Mouse (Mus musculus) urinary bladder, postnatal 36 days (tissue): Measurements from ENCODE around the gene Pcbd2.

ENCODE experiments used
- DNase-seq, 2 experiments: peaks; one replicate each; pipeline ENCODE4 v3.0.0; 2022; ENCODE audit warnings: low spot score in 2 of 2, mixed read lengths in 1 of 2

The Pcbd2 gene

DNA sequence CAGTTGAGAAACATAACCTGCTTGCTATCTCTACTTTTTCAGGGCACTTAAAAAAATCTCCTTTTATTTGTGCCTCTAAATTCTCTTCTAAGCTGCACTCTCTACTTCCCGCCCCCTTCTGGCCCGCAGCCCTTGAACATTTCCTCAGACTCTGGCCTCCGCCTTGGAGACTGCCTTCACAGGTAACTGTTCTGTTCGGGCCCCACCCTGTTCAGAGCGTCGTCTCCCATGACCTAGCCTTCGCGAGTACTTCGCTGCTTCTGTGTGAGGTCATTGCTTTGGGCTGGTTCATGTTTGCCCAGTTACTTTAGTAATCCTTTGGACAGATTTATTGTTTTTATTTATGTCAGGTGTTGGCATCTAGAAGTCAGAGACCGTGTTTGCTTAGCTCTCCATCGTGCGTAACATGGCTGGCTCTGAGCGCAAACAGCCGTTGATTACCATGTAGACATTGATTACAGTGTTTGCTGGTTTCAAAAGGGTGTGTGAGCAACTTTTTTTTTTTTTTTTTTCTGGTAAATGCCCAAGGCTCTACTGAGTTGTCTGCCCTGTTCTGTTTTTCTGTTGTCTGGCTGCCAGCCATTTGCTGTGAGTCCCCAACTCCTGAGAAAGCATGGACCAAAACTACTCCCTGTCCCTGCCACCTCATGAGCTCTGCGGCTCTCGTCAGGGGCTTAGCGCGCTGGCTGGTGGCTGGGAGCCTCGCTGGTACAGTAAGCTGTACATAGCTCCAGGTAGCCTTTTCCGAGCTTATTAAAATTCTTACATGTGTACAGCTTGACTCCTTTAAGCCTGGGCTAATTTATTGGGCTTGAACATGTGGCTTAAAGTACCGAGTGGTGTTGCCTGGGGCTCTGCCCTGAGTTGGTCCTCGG is 6.7 kb downstream of the Pcbd2 start:
- peak; percentile 30 to 36 for DNase-seq

DNA sequence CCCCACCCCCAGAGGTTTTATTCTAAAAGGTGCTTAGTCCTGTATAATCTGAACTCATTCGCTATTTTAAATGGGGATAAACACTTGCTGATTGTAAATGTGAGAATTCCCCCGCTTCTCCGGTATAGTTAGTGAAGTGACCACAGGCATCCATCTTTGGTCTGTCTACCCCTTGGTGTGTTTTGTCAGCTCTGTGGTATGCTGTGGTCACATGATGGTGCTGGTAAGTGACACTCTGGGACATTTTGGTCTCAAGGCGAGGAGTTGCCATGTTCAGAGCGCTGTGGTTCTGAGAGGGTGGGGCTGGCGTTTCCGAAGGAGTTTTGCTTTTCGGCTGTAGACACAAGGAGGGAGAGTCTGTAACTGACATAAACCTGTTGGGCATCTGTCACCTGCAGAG is 10.7 kb downstream of the Pcbd2 start:
- DNase-seq, result no peak

DNA sequence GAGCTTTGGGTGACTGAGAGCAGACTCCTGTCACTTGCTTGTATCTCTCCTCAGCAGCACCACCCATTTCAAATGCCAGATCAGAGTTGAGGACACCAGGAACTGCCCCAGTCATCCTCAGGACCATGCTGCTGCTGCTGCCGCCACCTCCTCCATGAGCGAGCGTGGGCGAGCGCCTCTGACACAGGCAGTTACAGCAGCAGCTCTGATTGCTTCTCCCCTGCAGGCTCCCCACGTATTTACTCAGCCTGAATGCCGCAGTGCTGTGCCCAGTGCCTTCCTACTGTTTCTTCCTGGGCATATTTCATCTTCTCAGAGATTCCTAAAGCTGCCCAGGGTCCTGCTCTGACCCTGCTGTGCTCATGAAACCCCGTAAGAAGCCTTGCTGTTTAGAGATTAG is 15.1 kb downstream of the Pcbd2 start:
- DNase-seq, result no peak

DNA sequence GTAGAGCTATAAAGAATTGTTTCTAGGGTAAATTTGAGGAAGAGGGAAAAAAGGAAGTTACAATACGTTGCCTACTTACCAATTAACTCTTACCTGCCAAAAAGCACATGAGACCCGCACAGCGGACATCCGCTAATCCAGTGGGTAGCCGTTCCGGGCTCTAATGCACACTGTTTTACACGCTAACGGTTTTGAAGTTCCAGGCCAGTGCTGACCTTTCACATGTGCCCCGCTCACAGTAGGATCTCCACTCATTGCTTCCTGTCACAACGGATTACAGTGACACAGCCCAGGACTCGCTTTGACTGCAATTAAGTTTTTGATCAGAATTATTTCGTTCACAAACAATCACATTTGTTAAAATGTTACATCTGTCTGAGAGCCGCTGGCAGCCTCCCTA is 27.2 kb downstream of the Pcbd2 start:
- no peak for DNase-seq

DNA sequence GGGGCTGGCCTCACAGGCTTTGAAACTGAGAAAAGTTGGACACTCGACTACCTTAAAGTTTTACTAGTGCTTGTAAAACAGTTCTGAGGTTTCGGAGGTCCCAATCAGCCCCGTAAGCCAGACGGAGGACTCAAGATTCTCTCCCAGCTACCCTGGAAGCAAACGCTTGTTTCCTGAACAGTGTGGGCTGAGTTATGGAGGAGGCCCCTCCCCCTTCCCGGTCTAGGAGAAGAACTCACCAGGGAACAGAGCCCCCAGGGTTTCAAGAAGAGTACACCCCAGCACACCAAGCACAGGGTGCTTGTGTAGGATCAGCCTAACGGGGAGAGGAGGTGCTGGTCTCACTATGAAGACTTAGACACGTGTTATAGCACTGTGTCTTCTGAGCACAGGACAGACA is 29.6 kb downstream of the Pcbd2 start:
- DNase-seq, result no peak

DNA sequence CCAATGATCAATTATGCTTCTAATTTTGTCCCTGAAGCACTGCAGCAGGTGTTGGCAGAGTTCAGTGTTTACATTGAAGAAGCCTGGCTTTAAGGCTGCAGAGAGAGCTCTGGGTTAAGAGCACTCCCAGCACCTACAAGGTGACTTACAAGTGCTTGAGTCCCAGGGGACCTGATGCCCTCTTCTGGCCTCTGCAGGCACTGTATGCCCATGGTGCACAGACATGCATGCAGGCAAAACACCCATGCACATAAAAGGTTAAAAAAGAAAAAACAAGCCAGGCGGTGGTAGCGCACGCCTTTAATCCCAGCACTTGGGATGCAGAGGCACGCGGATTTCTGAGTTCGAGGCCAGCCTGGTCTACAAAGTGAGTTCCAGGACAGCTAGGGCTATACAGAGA is 30.5 kb downstream of the Pcbd2 start:
- no peak for DNase-seq

DNA sequence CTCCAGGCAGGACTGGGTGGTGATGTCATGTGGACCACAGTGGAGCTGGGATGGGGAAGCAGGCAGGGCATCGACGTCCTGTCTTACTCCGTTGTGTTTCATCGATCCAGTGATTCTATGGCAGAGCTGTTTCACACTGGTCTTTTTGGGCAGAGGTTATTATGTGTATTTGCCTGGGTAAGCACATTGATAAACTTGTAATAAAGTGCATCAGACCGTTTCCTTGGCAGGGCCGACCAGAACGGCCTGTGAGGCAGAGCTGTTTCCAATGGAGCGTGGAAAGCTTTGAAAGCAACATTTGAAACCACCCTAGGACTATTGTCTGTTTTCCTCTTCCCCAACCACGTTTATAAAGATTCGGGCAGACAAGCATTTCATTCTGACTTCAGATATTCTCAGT is 33.4 kb downstream of the Pcbd2 start:
- DNase-seq, result no peak

DNA sequence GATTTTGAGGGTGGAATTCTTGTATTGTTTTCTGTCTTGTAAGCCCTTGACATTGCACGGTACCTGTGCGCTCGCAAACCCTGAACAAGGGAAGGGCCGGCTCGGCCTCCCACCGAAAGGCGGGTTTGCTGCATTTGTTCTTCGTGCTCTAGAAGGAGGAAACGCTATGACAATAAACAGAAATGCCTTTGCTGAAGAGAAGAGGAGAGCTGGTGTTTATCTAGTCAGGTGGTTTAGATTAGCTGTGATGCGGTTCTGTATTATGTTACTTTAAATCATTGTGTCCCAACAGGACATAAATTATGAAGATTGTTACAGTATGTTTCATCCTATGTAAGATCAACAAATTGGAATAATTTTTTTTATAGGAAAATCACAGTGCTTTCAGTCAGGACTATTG is 34.3 kb downstream of the Pcbd2 start:
- no peak for DNase-seq

DNA sequence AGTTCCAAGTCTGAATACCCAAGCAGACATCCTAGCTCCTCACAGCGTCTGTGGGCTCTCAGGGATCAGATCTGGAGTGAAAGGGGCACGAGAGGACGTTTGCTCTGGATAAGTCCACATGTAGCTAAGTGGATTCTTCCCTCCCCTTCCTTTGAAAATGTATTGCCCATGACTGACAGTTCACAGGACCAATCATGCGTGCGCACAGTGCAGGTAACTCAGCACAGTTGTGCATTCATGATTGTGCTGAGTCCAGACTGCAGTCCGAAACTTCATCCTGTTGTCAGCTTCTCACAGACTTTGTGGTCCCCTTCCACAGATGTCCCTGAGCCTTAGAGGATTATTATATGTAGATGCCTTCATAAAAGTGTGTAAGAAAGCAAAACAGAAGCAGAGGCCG is 47.2 kb downstream of the Pcbd2 start:
- DNase-seq, result no peak

DNA sequence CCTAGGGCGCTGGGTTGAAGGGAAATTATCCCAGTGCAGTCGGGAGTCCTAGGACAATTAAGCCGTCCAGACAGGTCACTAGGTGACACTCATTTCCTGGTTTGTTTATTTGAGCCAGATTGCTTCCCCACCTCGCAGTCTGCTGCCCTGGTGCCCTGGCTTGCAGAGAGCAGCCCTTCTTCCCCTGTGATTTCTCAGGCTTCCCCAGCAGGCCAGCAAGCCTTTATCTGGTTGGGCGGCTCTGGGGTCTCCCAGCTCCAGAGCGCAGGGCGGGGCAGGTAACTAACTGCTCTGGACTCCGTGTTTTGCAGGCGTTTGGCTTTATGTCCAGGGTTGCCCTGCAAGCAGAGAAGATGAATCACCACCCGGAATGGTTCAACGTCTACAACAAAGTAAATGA is 47.9 kb downstream of the Pcbd2 start:
- no peak for DNase-seq

DNA sequence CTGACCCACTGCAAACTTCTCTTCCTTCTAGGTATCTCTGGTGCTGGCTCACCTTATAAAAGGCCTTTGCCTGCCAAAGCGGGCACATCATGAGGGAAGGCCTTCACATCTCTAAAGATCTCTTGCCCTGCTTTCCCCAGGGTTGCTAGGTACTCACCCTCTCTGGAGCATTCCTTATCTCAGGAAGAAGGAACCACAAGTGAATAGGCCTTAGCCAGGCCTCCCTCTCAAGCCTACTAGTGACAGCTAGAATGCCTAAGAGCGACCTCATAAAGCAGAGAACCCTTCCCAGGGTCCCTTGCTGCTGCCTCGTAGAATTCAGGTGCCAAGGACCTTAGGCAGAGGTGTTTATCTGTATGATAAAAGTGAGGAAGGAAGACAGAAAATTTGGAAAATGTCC is 57.1 kb downstream of the Pcbd2 start, which contains the start of gene Catsper3:
Gene Catsper3, plus strand, starts transcription at position 301 of the 400 bp plus-strand sequence.
- DNase-seq, result no peak

DNA sequence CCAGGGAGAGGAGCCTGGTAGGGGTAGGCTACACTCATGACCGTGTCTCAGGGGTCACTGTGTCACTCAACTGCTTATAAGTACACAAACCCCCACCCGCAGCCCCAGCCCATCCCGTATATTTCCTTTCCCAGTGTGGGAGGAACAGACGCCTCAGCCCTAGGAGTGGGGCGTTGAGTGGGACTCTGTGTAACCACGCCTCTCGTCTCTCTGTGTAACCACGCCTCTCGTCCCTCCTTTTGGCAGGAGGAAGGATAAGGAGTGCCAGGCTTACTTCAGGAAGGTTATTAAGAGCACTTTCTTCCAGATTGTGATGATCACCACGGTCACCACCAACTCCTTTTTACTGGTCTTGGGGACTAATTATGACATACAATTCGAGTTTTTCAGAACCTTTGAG is 59.0 kb downstream of the Pcbd2 start:
- DNase-seq, result peak in 1 of 2 experiments; percentile 25

DNA sequence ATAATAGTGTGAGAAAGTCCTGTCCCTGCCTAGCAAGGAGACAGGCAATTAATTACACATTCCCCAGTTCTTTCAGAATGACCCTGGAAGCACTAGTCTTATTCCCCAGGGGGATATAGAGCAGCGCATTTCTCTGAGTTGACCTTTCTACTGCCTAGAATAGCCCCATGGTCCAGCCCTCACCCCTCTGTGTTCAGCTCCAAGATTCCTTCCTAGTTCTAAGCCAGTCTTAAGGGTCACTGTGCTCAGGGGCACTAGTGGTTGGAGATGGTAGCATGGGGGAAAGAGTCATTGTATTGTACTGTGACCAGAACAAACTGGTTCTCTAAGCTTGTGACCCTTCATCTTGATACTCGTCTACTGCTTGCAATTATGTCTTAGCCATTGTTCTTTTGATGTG is 74.1 kb downstream of the Pcbd2 start:
- no peak for DNase-seq

DNA sequence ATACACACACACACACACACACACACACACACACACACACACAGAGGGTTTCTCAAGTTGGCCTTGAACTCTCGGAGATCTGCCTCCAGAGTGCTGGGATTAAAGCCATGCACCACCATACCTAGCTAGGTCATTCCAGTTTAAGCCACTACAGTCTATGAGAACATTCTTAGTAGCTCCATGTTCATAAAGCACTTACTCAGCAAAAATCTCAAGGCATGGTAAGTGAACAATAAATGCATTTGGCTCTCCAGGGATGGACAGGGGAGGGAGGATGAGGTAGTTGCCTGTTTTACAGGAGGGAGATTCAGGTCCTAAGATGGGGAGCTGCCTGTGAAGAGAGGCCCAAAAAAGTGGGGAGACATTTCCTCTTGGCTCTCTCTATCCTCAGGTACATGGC is 76.8 kb downstream of the Pcbd2 start:
- no peak for DNase-seq

DNA sequence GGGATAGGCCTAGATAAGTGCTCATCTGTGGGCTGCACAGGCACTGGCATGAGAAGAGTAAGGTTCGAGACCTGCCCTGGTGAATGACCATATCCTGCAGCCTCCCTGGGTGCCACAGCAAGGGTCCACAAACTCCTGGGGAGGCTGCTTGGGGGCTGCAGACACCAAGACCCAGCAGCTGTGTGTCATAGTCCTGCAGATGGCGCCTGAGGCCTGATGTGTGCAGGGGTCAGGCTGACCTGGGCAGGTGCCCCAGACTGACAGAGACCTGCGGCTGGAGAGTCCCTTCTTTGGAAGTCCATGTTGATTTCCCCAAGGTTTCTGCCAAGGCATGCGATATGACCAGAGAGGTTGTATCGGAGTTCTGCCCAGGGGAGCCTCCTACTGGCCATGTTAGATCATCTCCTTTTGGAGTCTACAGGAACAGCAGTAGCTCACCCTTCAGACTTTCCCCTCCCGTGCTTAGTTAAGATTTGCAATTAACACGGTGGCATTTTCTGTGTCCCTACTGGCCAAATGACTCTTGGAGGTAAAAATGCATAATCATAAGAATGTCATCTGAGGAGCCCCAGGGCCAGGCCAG is 82.0 kb downstream of the Pcbd2 start:
- no peak for DNase-seq

DNA sequence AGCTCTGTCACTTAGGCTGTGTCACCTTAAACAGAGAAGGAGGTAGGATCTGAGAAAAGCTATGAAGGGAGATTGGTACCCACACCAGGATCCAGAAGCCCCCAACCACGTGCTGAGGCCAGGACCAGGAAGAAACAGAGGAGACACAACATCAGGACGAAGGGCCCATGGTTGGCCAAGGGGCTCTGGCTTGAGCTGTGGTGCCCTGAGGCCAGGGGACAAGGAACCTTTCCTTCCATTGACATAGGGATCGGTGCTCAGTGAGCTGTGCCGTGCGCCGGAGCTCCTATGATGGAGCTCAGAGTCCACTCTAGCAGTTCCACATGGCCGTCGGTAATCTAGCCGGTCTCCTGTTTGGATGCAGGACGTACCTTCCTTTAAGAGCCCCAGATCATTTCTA is 82.5 kb downstream of the Pcbd2 start:
- DNase-seq, result no peak

DNA sequence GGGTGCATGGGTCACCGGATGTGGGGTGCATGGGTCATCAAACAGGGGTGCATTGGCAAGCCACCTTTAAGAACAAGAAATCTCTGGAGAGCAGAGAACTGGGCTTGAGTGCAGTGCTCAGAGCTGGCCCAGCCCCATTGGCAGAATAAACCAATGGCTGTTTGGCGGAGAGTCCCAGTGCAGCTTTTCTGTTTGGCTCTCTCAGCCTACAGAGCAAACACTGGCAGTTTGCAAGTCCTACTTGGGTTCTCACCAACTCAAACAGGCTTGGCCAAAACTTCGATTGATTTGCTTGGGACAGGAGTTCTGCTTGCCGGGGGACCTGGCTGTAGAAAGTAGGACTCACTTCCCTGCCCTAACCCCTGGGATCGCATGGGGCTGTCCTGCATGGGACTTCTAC is 83.8 kb downstream of the Pcbd2 start:
- DNase-seq, result peak in 1 of 2 experiments; percentile 47

DNA sequence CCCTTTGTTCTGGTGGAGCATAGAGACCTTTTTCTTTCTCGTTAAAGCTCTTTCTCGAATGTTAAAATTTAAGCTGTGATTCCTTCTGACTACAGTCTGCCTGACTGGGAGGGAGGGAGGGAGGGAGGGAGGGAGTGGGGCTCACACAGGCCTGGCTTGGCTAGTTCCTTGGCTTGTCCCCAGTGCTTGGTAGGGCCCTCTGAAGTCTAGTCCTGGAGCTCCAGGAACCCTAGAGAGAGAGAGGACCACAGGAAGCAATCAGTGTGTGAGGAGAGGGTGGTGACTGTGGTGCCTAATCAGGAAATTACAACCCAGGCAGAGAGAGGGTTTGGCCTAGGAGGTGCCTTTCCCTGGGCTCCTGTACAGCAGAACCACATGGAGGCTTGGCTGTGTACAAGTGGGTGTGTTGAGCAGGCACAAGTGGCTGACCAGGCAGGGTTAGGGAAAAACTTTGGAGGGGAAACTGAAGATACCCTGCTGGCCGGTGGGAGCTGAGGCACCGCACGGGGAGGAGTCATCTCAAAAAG is 86.4 kb downstream of the Pcbd2 start:
- DNase-seq, result no peak

DNA sequence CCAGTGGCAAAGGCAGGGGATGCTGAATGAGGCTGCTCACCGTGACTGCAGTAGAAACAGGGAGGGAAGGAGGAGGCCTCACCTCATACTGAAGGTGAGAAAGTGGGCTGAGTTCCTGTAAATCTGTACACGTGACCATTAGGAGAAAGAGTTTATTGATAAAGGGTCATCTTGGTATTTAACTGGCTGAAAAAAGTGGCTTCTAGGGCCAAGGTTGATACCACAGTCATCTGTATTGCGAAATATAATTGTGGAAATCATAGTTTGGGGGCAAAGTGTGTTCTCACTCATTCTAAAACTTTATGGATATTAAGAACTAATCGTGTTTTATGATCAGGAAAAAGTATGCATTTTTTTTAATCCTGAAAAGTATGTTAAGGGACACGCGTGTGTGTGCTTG is 87.7 kb downstream of the Pcbd2 start:
- no peak for DNase-seq

DNA sequence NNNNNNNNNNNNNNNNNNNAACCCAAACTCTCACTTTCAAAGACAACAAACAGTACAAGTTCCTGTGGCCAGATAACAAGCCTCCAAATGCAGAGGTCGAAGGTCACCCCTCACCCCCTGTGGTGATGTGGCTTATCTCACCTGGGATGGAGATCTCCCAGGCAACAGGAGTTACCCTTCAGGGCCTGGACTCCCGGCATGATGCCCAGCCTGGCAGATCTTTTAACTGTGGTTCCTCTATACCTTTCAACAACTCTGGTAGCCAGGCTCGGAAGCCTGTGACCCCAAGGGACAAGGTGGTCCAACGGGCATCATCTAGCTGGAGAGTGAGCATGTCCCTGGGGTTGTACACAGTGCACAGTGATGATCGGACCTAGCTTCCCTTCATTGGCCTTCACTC is 95.3 kb downstream of the Pcbd2 start:
- no peak for DNase-seq

DNA sequence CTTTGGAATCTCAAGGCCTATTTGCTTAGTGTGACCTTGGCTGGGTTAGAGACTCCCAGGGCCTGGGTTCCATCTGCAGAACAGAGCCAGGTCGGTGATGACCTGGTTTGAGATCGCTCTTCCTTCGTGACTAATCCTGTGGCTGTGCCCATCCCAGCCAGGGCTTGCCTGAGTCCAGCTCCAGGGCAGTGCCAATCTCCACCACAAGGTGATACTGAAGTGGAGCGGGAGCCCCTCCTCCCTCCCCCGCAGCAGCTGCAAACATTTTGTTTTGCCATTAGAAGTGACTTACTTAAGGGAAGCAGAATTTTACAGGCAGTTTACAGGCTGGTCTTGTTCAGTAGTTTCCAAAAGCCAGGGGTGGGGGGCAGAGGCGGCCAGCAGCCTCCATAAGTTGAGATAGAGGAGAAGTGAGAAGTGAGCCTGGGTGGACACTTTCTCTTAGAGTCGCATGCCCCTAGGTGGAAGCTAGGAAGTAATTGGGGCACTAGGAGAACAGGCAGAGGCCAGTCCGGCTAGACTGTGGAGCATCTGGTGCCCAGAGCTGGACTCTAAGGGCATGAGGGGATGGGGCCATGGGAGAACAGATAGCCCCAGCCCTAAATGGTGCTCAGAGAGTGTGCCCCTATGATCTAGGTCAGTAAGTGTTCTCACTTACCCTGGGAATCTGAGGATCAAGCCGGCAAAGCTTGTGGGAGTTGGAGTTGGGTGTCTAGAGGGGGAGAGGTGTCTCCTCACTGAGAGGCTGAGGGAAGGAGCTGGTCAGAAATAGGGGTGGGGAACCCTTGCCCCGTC is 97.2 kb downstream of the Pcbd2 start:
- DNase-seq, result no peak

DNA sequence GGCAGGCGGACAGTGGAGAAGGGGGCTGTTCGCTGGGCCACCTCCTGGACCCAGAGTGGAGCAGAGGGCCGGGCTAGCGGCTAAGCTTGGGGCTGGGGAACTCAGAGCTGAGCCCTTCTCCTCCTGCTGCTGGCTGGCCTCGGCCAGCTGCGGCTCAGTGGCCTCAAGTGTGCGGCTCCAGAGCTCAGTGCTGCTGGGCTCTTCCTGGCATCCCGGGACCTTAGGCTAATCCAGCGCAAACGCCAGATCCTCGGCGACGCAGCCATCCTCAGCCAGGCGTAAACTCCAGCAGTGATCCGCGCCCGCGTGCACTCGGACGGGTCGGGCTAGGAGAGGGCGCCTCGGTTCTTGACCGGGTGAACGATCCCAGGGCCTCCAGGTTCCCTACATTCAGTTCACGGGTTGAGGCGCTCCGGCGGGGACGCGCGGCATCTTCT is 98.1 kb downstream of the Pcbd2 start:
- DNase-seq, result no peak
